Comparison of ENCODE assay signal across 29 mouse cellular contexts in genomic region chr9:63644011-63644410, GRCm38 (mm10). TPM values are rescaled to one million over a fixed set of nuclear protein-coding genes. Genes with fewer than 3 reads are reported as not detected.
"Had no signal": no experiment of that assay in that cellular context is flagged by ENCODE, and none has a peak within 500 bp of the region (broad histone marks: within the 10 kb centered on the region; RNA-seq: fewer than 3 reads in every experiment).

No protein-coding gene starts in this region.

- DNase-seq: gastrocnemius, postnatal 10 days; gastrocnemius, postnatal 25 days; heart, adult 18-20 months; heart, postnatal 10 days; heart, postnatal 4 days; kidney, postnatal 25 days; liver; liver, embryonic 13.5 days; liver, postnatal 0 days had no signal

- H3K4me1 ChIP-seq: hindbrain, embryonic 10.5 days; hindbrain, embryonic 12.5 days; limb, embryonic 10.5 days; limb, embryonic 12.5 days had no signal

- ATAC-seq: forebrain, embryonic 16.5 days; hindbrain, embryonic 16.5 days; inflammation-experienced regulatory T-cells, adult 6 months; intestine, embryonic 16.5 days; liver, postnatal 0 days had no signal

- H3K4me2 ChIP-seq: heart, embryonic 12.5 days; hindbrain, embryonic 12.5 days; hindbrain, embryonic 14.5 days; limb, embryonic 12.5 days; liver, embryonic 13.5 days; liver, embryonic 15.5 days had no signal

- H3K27ac ChIP-seq: gastrocnemius, adult 2 months; heart, embryonic 10.5 days; hindbrain, embryonic 10.5 days; hindbrain, embryonic 12.5 days; hindbrain, embryonic 14.5 days; kidney, postnatal 0 days; limb, embryonic 10.5 days; limb, embryonic 12.5 days; liver, embryonic 13.5 days; liver, embryonic 15.5 days had no signal

- H3K9me3 ChIP-seq: heart, embryonic 10.5 days; heart, embryonic 12.5 days; hindbrain, embryonic 10.5 days; hindbrain, embryonic 12.5 days; limb, embryonic 10.5 days; limb, embryonic 12.5 days; liver, embryonic 13.5 days; liver, embryonic 15.5 days had no signal

- H3K4me3 ChIP-seq: gastrocnemius, adult 2 months; heart, embryonic 10.5 days; heart, embryonic 12.5 days; hindbrain, embryonic 10.5 days; hindbrain, embryonic 12.5 days; layer of hippocampus, adult 2 months; limb, embryonic 10.5 days; limb, embryonic 12.5 days; liver, embryonic 13.5 days; liver, embryonic 15.5 days had no signal

- H3K9ac ChIP-seq: heart, embryonic 12.5 days; hindbrain, embryonic 12.5 days; hindbrain, embryonic 14.5 days; limb, embryonic 12.5 days; liver, embryonic 13.5 days; liver, embryonic 15.5 days; liver, postnatal 0 days had no signal

- H3K27me3 ChIP-seq: heart, embryonic 12.5 days; hindbrain, embryonic 12.5 days; limb, embryonic 12.5 days; liver, embryonic 13.5 days; liver, embryonic 15.5 days had no signal

RNA-seq across cellular contexts. Expression of gene Iqch, which starts 41.7 kb away (rescaled TPM):
- total RNA-seq: gastrocnemius, adult 2 months; gastrocnemius, postnatal 10 days; gastrocnemius, postnatal 25 days; gastrocnemius, postnatal 4 days; granulocyte monocyte progenitor cell, adult 5-6 weeks; heart, adult 18-20 months; heart, adult 8-10 months; heart, postnatal 10 days; heart, postnatal 25 days; heart, postnatal 4 days had no signal
- polyA plus RNA-seq: heart, embryonic 10.5 days; heart, embryonic 14.5 days; inflammation-experienced regulatory T-cells, adult 6 months; intestine, embryonic 16.5 days; liver, embryonic 13.5 days; liver, embryonic 15.5 days had no signal
